Mouse (Mus musculus) hindbrain, embryonic 14.5 days (tissue): ENCODE results near the gene Rnf115. TPM values are rescaled to one million over a fixed set of nuclear protein-coding genes. Genes with fewer than 3 reads are reported as not detected.
"Not testable (repeated sequence)": the region's sequence is repeated elsewhere in the genome, so short reads cannot be mapped to it uniquely, and the experiment has no call there.

Experiments
- ATAC-seq: fragments of 200-750 bp; cut with Nextera tagmentation; 2 replicates; pipeline ENCODE4 v1.8.0; 2017; ENCODE audit warnings: moderate number of reproducible peaks, mild to moderate bottlenecking, moderate TSS enrichment, moderate library complexity; ENCODE audit not compliant: low FRiP score
- DNase-seq: peaks from one replicate; pipeline ENCODE4 v3.0.0-alpha.2; 2015; ENCODE audit warnings: low spot score
- H3K27ac ChIP-seq: fragments of 300-500 bp; sonication (generic); 2 replicates; pipeline ENCODE4 v1.5.1; 2014; ENCODE audit warnings: mild to moderate bottlenecking, moderate library complexity
- H3K27me3 ChIP-seq: fragments of 300-500 bp; sonication (generic); 2 replicates; pipeline ENCODE4 v1.6.1; 2014; ENCODE audit warnings: mild to moderate bottlenecking, low read length, mixed read lengths; ENCODE audit not compliant: control insufficient read depth, insufficient read depth
- H3K36me3 ChIP-seq: fragments of 300-500 bp; sonication (generic); replicated peaks from 2 replicates; pipeline ENCODE4 v1.6.1; 2014; ENCODE audit not compliant: control insufficient read depth, insufficient read depth
- H3K4me1 ChIP-seq: fragments of 300-500 bp; sonication (generic); replicated peaks from 2 replicates; pipeline ENCODE4 v1.6.1; 2014; ENCODE audit warnings: antibody characterized with exemption, low read length, mixed read lengths; ENCODE audit not compliant: control insufficient read depth, insufficient read depth
- H3K4me2 ChIP-seq: fragments of 300-500 bp; sonication (generic); replicated peaks from 2 replicates; pipeline ENCODE4 v1.6.1; 2014; ENCODE audit warnings: mild to moderate bottlenecking, moderate library complexity
- H3K4me3 ChIP-seq: fragments of 300-500 bp; sonication (generic); replicated peaks from 2 replicates; pipeline ENCODE4 v1.5.1; 2014; ENCODE audit warnings: mild to moderate bottlenecking, low read length
- H3K9ac ChIP-seq: fragments of 300-500 bp; sonication (generic); 2 replicates; pipeline ENCODE4 v1.6.1; 2014
- H3K9me3 ChIP-seq: fragments of 300-500 bp; sonication (generic); 2 replicates; pipeline ENCODE4 v1.6.1; 2016; ENCODE audit warnings: low read length; ENCODE audit not compliant: control insufficient read depth
- WGBS: fragments of 180-500 bp; shearing (Covaris S2); extraction: QIAGEN DNeasy Blood & Tissue Kit; methylation state at CpG from one replicate; pipeline ENCODE4 v1.1.7; 2014; 5-methylcytosine and 5-hydroxymethylcytosine counted together
- polyA plus RNA-seq: library from polyadenylated mRNA; unstranded; fragments of >200 nt; fragmentation: Nextera tagmentation; extraction: Ambion mirVana; gene quantifications from 2 replicates; pipeline ENCODE4 v1.2.1, GENCODE M21; 2014

Rnf115 gene
- polyA plus RNA-seq, 1 experiment from 2014 or later: 79.4 TPM

- ATAC-seq: no peak
- 60% methylated on average over 7 of the region's 7 CpGs for WGBS
Observed at GRCm38 (mm10) chr3:96728634-96729402, 1.4 kb downstream of the Rnf115 start.

GRCm38 (mm10) chr3:96729403-96729784, 1.9 kb downstream of the Rnf115 start:
- Histone ChIP-seq H3K9me3 (no peaks in the 10 kb centered on the region), H3K4me1 (peaks cover 23% of the 10 kb centered on the region), H3K9ac (no peak overlapping the region), H3K27ac (no peak overlapping the region), H3K36me3 (no peaks in the 10 kb centered on the region), H3K27me3 (no peaks in the 10 kb centered on the region), H3K4me3 (no peak overlapping the region), H3K4me2 (peak overlapping the region; percentile 65)
- WGBS: 80% methylated on average over 3 of the region's 3 CpGs
- ATAC-seq (no peak), DNase-seq (no peak)

More at GRCm38 (mm10) chr3:96728634-96729402, 1.4 kb downstream of the Rnf115 start:
- no peak for DNase-seq
- H3K27me3 ChIP-seq: no peaks in the 10 kb centered on the region
- 0 out of 2 replicates have a peak, but pooled peaks cover 1% of the 10 kb centered on the region for H3K36me3 ChIP-seq
- peaks cover 23% of the 10 kb centered on the region for H3K4me1 ChIP-seq
- H3K4me3 ChIP-seq: peak overlapping the region; percentile 95
- H3K27ac ChIP-seq: peak overlapping the region; percentile 84; the same call in 1 of the 2 replicates
- no peaks in the 10 kb centered on the region for H3K9me3 ChIP-seq
- H3K9ac ChIP-seq: peak overlapping the region; percentile 94
- H3K4me2 ChIP-seq: peak overlapping the region; percentile 65

GRCm38 (mm10) chr3:96730785-96731184, 3.3 kb downstream of the Rnf115 start:
- Histone ChIP-seq H3K9me3 (no peaks in the 10 kb centered on the region), H3K9ac (no peak overlapping the region), H3K27me3 (no peaks in the 10 kb centered on the region), H3K4me2 (no peak overlapping the region), H3K36me3 (no peaks in the 10 kb centered on the region), H3K4me1 (peaks cover 23% of the 10 kb centered on the region), H3K4me3 (no peak overlapping the region), H3K27ac (no peak overlapping the region)
- DNase-seq (no peak), ATAC-seq (no peak)
- WGBS: 73% methylated on average over 5 of the region's 5 CpGs

GRCm38 (mm10) chr3:96733984-96734383, 6.5 kb downstream of the Rnf115 start:
- DNase-seq (no peak), ATAC-seq (no peak)
- Histone ChIP-seq H3K27ac (no peak overlapping the region), H3K4me3 (no peak overlapping the region), H3K36me3 (no peaks in the 10 kb centered on the region), H3K27me3 (no peaks in the 10 kb centered on the region), H3K9ac (no peak overlapping the region), H3K9me3 (no peaks in the 10 kb centered on the region), H3K4me1 (peaks cover 9% of the 10 kb centered on the region), H3K4me2 (no peak overlapping the region)
- 97% methylated on average over 1 of the region's 1 CpGs for WGBS

GRCm38 (mm10) chr3:96735200-96735599, 7.7 kb downstream of the Rnf115 start:
- Histone ChIP-seq H3K27ac (no peak overlapping the region), H3K4me1 (no peaks in the 10 kb centered on the region; the same call in 1 of the 2 replicates), H3K9me3 (no peaks in the 10 kb centered on the region), H3K4me2 (no peak overlapping the region), H3K27me3 (no peaks in the 10 kb centered on the region), H3K4me3 (no peak overlapping the region), H3K9ac (no peak overlapping the region), H3K36me3 (no peaks in the 10 kb centered on the region)
- whole genome bisulfite sequencing: 77% methylated on average over 2 of the region's 2 CpGs
- no peak for DNase-seq
- ATAC-seq: no peak

- Histone ChIP-seq H3K4me1 (no peaks in the 10 kb centered on the region), H3K36me3 (no peaks in the 10 kb centered on the region), H3K4me2 (no peak overlapping the region), H3K9me3 (no peaks in the 10 kb centered on the region), H3K27ac (no peak overlapping the region), H3K9ac (no peak overlapping the region), H3K27me3 (no peaks in the 10 kb centered on the region), H3K4me3 (no peak overlapping the region)
- DNase-seq (no peak), ATAC-seq (no peak)
- WGBS: 56% methylated on average over 1 of the region's 1 CpGs
Observed at GRCm38 (mm10) chr3:96737013-96737740, 9.7 kb downstream of the Rnf115 start.

- DNase-seq (no peak), ATAC-seq (no peak)
- no peaks in the 10 kb centered on the region for H3K36me3 ChIP-seq
- no peak overlapping the region for H3K4me3 ChIP-seq
- H3K9ac ChIP-seq: no peak overlapping the region
- 94% methylated on average over 1 of the region's 1 CpGs for WGBS
- no peaks in the 10 kb centered on the region for H3K4me1 ChIP-seq
- no peak overlapping the region for H3K4me2 ChIP-seq
- H3K27ac ChIP-seq: no peak overlapping the region
- no peaks in the 10 kb centered on the region for H3K9me3 ChIP-seq
- no peaks in the 10 kb centered on the region for H3K27me3 ChIP-seq
Observed at GRCm38 (mm10) chr3:96737995-96738394, 10.5 kb downstream of the Rnf115 start.

GRCm38 (mm10) chr3:96740279-96740678, 12.8 kb downstream of the Rnf115 start:
- H3K36me3 ChIP-seq, H3K4me1 ChIP-seq, H3K4me3 ChIP-seq, H3K27ac ChIP-seq, H3K27me3 ChIP-seq, DNase-seq, H3K9ac ChIP-seq, ATAC-seq, H3K9me3 ChIP-seq, H3K4me2 ChIP-seq: not testable (repeated sequence)

- DNase-seq (no peak), ATAC-seq (no peak)
- H3K27me3 ChIP-seq: no peaks in the 10 kb centered on the region
- H3K9ac ChIP-seq: no peak overlapping the region
- 96% methylated on average over 3 of the region's 3 CpGs for WGBS
- H3K36me3 ChIP-seq: no peaks in the 10 kb centered on the region
- H3K9me3 ChIP-seq: no peaks in the 10 kb centered on the region
- H3K27ac ChIP-seq: no peak overlapping the region
- no peak overlapping the region for H3K4me2 ChIP-seq
- H3K4me3 ChIP-seq: no peak overlapping the region
- no peaks in the 10 kb centered on the region for H3K4me1 ChIP-seq
Observed at GRCm38 (mm10) chr3:96744348-96744747, 16.9 kb downstream of the Rnf115 start.
